Mouse (Mus musculus): Measurements from ENCODE around the gene Cox10. TPM values are rescaled to one million over a fixed set of nuclear protein-coding genes. Genes with fewer than 3 reads are reported as not detected.

Gene Cox10
- total RNA-seq (2023): 1 to 10 TPM; 6.2 to 8.0 TPM

GRCm38 (mm10) chr11:64078956-64079726, at the start of gene Cox10:
Cox10 (minus strand) TSS chr11:64079468.

GRCm38 (mm10) chr11:63922091-63922621, 157.1 kb downstream of the Cox10 start, which contains the start of gene Hs3st3b1:
Hs3st3b1 (minus strand) TSS chr11:63922290.

Other genes starting within 250 kb of the Cox10 start
- under 1 TPM; 0.33 to 0.42 TPM for gene Hs3st3b1, start 157.2 kb downstream of the Cox10 start, total RNA-seq (2023)

All from neutrophil, adult 83 days (primary cell).